Mouse (Mus musculus): ENCODE measurements around the gene Tle3. TPM values are rescaled to one million over a fixed set of nuclear protein-coding genes. Genes with fewer than 3 reads are reported as not detected.

Tle3 gene
- polyA plus RNA-seq, 1 experiment = 63.9 TPM

GRCm38 (mm10) chr9:61332226-61332936 is 39.8 kb upstream of the Tle3 start:
- Histone ChIP-seq H3K4me3 (ENCODE audit: insufficient read depth, low read length) (no peak overlapping the region), H3K27ac (ENCODE audit: insufficient read depth, low read length) (no peak overlapping the region)
- TF ChIP-seq POLR2A (IDR thresholded peaks at IDR 0.05; ENCODE audit: low read depth, low read length) (no peak), CTCF (IDR thresholded peaks at IDR 0.05; ENCODE audit: borderline replicate concordance, insufficient read depth, low read length) (no peak)

GRCm38 (mm10) chr9:61336179-61336578 is 36.0 kb upstream of the Tle3 start:
- Histone ChIP-seq H3K4me1 (ENCODE audit: control insufficient read depth, insufficient read depth, low read length) (peaks cover 5% of the 10 kb centered on the region; the same call in 1 of the 2 replicates), H3K4me3 (ENCODE audit: insufficient read depth, low read length) (no peak overlapping the region), H3K27ac (ENCODE audit: insufficient read depth, low read length) (no peak overlapping the region)
- TF ChIP-seq CTCF (IDR thresholded peaks at IDR 0.05; ENCODE audit: borderline replicate concordance, insufficient read depth, low read length) (no peak), POLR2A (IDR thresholded peaks at IDR 0.05; ENCODE audit: low read depth, low read length) (no peak)

More at GRCm38 (mm10) chr9:61332226-61332936, 39.8 kb upstream of the Tle3 start:
- no peaks in the 10 kb centered on the region; the same call in 1 of the 2 replicates for H3K4me1 ChIP-seq (ENCODE audit: control insufficient read depth, insufficient read depth, low read length)

GRCm38 (mm10) chr9:61336591-61337587 is 35.3 kb upstream of the Tle3 start:
- H3K4me1 ChIP-seq (ENCODE audit: control insufficient read depth, insufficient read depth, low read length) = peaks cover 5% of the 10 kb centered on the region; the same call in 1 of the 2 replicates
- H3K27ac ChIP-seq (ENCODE audit: insufficient read depth, low read length) = no peak overlapping the region
- no peak for TF ChIP-seq POLR2A (IDR thresholded peaks at IDR 0.05; ENCODE audit: low read depth, low read length)
- H3K4me3 ChIP-seq (ENCODE audit: insufficient read depth, low read length) = no peak overlapping the region

GRCm38 (mm10) chr9:61337665-61338064 is 34.5 kb upstream of the Tle3 start:
- Histone ChIP-seq H3K27ac (ENCODE audit: insufficient read depth, low read length) (no peak overlapping the region), H3K4me3 (ENCODE audit: insufficient read depth, low read length) (no peak overlapping the region), H3K4me1 (ENCODE audit: control insufficient read depth, insufficient read depth, low read length) (peaks cover 5% of the 10 kb centered on the region; the same call in 1 of the 2 replicates)
- TF ChIP-seq POLR2A (IDR thresholded peaks at IDR 0.05; ENCODE audit: low read depth, low read length) (no peak), CTCF (IDR thresholded peaks at IDR 0.05; ENCODE audit: borderline replicate concordance, insufficient read depth, low read length) (no peak)

GRCm38 (mm10) chr9:61339311-61339710 is 32.9 kb upstream of the Tle3 start:
- H3K4me3 ChIP-seq (ENCODE audit: insufficient read depth, low read length) = no peak overlapping the region
- no peak overlapping the region for H3K27ac ChIP-seq (ENCODE audit: insufficient read depth, low read length)
- TF ChIP-seq POLR2A (IDR thresholded peaks at IDR 0.05; ENCODE audit: low read depth, low read length) (no peak), CTCF (IDR thresholded peaks at IDR 0.05; ENCODE audit: borderline replicate concordance, insufficient read depth, low read length) (no peak)
- peaks cover 5% of the 10 kb centered on the region; the same call in 1 of the 2 replicates for H3K4me1 ChIP-seq (ENCODE audit: control insufficient read depth, insufficient read depth, low read length)

GRCm38 (mm10) chr9:61340333-61340732 is 31.8 kb upstream of the Tle3 start:
- Histone ChIP-seq H3K4me3 (ENCODE audit: insufficient read depth, low read length) (no peak overlapping the region), H3K27ac (ENCODE audit: insufficient read depth, low read length) (no peak overlapping the region), H3K4me1 (ENCODE audit: control insufficient read depth, insufficient read depth, low read length) (peaks cover 5% of the 10 kb centered on the region; the same call in 1 of the 2 replicates)
- TF ChIP-seq CTCF (IDR thresholded peaks at IDR 0.05; ENCODE audit: borderline replicate concordance, insufficient read depth, low read length) = no peak

- H3K27ac ChIP-seq (ENCODE audit: insufficient read depth, low read length) = no peak overlapping the region
- peaks cover 5% of the 10 kb centered on the region; the same call in 1 of the 2 replicates for H3K4me1 ChIP-seq (ENCODE audit: control insufficient read depth, insufficient read depth, low read length)
- no peak overlapping the region for H3K4me3 ChIP-seq (ENCODE audit: insufficient read depth, low read length)
- TF ChIP-seq CTCF (IDR thresholded peaks at IDR 0.05; ENCODE audit: borderline replicate concordance, insufficient read depth, low read length) (no peak), POLR2A (IDR thresholded peaks at IDR 0.05; ENCODE audit: low read depth, low read length) (no peak)
These were observed 29.9 kb upstream of the Tle3 start for GRCm38 (mm10) chr9:61342297-61342696.

GRCm38 (mm10) chr9:61344684-61345083 is 27.5 kb upstream of the Tle3 start:
- Histone ChIP-seq H3K4me3 (ENCODE audit: insufficient read depth, low read length) (no peak overlapping the region), H3K27ac (ENCODE audit: insufficient read depth, low read length) (no peak overlapping the region), H3K4me1 (ENCODE audit: control insufficient read depth, insufficient read depth, low read length) (peaks cover 4% of the 10 kb centered on the region)
- no peak for TF ChIP-seq CTCF (IDR thresholded peaks at IDR 0.05; ENCODE audit: borderline replicate concordance, insufficient read depth, low read length)
- TF ChIP-seq POLR2A (IDR thresholded peaks at IDR 0.05; ENCODE audit: low read depth, low read length) = no peak

- Histone ChIP-seq H3K4me3 (ENCODE audit: insufficient read depth, low read length) (no peak overlapping the region), H3K4me1 (ENCODE audit: control insufficient read depth, insufficient read depth, low read length) (peaks cover 12% of the 10 kb centered on the region), H3K27ac (ENCODE audit: insufficient read depth, low read length) (no peak overlapping the region)
- TF ChIP-seq CTCF (IDR thresholded peaks at IDR 0.05; ENCODE audit: borderline replicate concordance, insufficient read depth, low read length) (no peak), POLR2A (IDR thresholded peaks at IDR 0.05; ENCODE audit: low read depth, low read length) (no peak)
These were observed 25.2 kb upstream of the Tle3 start for GRCm38 (mm10) chr9:61347011-61347410.

Data from embryonic fibroblast, embryonic 13.5 days (primary cell).